In the genomic region with DNA sequence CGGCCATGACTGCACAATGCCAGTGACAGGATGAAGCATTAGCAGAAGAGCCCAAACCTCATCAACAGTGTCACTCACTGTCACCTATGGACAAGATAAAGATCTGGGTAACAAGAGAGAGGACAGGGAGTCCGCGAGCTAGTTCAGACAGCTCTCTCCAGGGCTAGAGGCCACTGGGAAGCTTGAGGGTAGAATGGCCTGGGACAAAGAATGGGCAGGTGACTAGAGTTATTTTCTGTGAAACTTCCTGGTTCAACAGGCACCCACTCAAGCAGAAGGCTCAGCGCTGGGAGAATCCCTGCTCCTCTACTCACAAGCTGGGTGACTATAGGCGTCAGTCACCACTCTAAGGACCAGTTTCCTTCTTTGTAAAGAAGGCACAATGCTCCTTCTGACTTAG, we compare ENCODE assay signal across 24 mouse cellular contexts. TPM values are rescaled to one million over a fixed set of nuclear protein-coding genes. Genes with fewer than 3 reads are reported as not detected.
A peak's percentile ranks its signal among the peaks of the same experiment; 100 is the strongest.
DNase-seq lines count a peak whose midpoint lies in the region; ATAC-seq and TF ChIP-seq lines count a peak whose summit lies in the region.
"Had no signal": no experiment of that assay in that cellular context is flagged by ENCODE, and none has a peak within 500 bp of the region (broad histone marks: within the 10 kb centered on the region; RNA-seq: fewer than 3 reads in every experiment).

No protein-coding gene starts in this region.

- H3K27ac ChIP-seq in embryonic facial prominence, embryonic 14.5 days (replicated peaks; ENCODE audit: low read depth, low read length) = 0 out of 2 replicates have a peak overlapping the region, but pooled peaks have one; percentile 8
- no peak overlapping the region for H3K27ac ChIP-seq in embryonic facial prominence, embryonic 10.5 days (replicated peaks)
- H3K27ac ChIP-seq in left cerebral cortex, adult 2 months = peak overlapping the region; percentile 2; the same call in 1 of the 2 replicates
- H3K27ac ChIP-seq in intestine, embryonic 15.5 days = no peak overlapping the region
- H3K27ac ChIP-seq: forebrain, embryonic 12.5 days; gastrocnemius, adult 2 months; hindbrain, embryonic 10.5 days; hindbrain, embryonic 15.5 days had no signal

- no peak for DNase-seq in embryonic facial prominence, embryonic 14.5 days (ENCODE audit: low spot score)
- DNase-seq in embryonic facial prominence, embryonic 10.5 days (ENCODE audit: low spot score) = no peak
- no peak for DNase-seq in left cerebral cortex, adult 2 months (ENCODE audit: extremely low spot score in 1 of 2, low spot score in 2 of 2)
- no peak for DNase-seq in left cerebral cortex, postnatal 14 days (ENCODE audit: low spot score in 2 of 2)
- DNase-seq in layer of hippocampus, adult 9-10 months (ENCODE audit: low spot score) = no peak
- no peak for DNase-seq in MN1 (ENCODE audit: low spot score)
- DNase-seq: adrenal gland, postnatal 25 days; B cell, adult 2 months; cerebellum, adult 18-20 months; cerebellum, adult 9-11 months; cerebellum, postnatal 36 days; forebrain, postnatal 0 days; gastrocnemius, adult 2 months; gastrocnemius, postnatal 25 days had no signal

- intact Hi-C loops in left cerebral cortex, adult 2 months (cut with DNase I) = no loop called here
- intact Hi-C loops in left cerebral cortex, postnatal 14 days (cut with DNase I) = no loop called here

- H3K4me1 ChIP-seq in embryonic facial prominence, embryonic 14.5 days (ENCODE audit: control insufficient read depth, insufficient read depth, low read length) = peaks cover 13% of the 10 kb centered on the region
- peaks cover 39% of the 10 kb centered on the region for H3K4me1 ChIP-seq in embryonic facial prominence, embryonic 10.5 days
- no peaks in the 10 kb centered on the region for H3K4me1 ChIP-seq in intestine, embryonic 15.5 days (replicated peaks)
- H3K4me1 ChIP-seq: hindbrain, embryonic 15.5 days had no signal

- H3K4me2 ChIP-seq in embryonic facial prominence, embryonic 14.5 days (ENCODE audit: low read depth, low read length) = no peak overlapping the region
- H3K4me2 ChIP-seq in intestine, embryonic 15.5 days (replicated peaks) = no peak overlapping the region
- H3K4me2 ChIP-seq: forebrain, embryonic 12.5 days; heart, embryonic 12.5 days; hindbrain, embryonic 15.5 days had no signal

- ATAC-seq in embryonic facial prominence, embryonic 14.5 days (ENCODE audit: low read depth) = no peak
- peak; percentile 51 for ATAC-seq in intestine, embryonic 15.5 days
- ATAC-seq: activated CD4-positive, CD25-positive, alpha-beta regulatory T cell, adult 4 months; CD4-positive, CD25-positive, alpha-beta regulatory T cell, adult 4 months; forebrain, postnatal 0 days; Patski had no signal

- no peak overlapping the region for H3K4me3 ChIP-seq in embryonic facial prominence, embryonic 14.5 days (ENCODE audit: low read depth, low read length)
- no peak overlapping the region for H3K4me3 ChIP-seq in embryonic facial prominence, embryonic 10.5 days
- H3K4me3 ChIP-seq in left cerebral cortex, adult 2 months = no peak overlapping the region
- H3K4me3 ChIP-seq in intestine, embryonic 15.5 days (replicated peaks) = no peak overlapping the region
- H3K4me3 ChIP-seq: forebrain, embryonic 12.5 days; gastrocnemius, adult 2 months; heart, embryonic 12.5 days; hindbrain, embryonic 10.5 days; hindbrain, embryonic 15.5 days had no signal

- no peak overlapping the region for H3K9ac ChIP-seq in embryonic facial prominence, embryonic 14.5 days (ENCODE audit: low read depth, low read length)
- H3K9ac ChIP-seq in intestine, embryonic 15.5 days = no peak overlapping the region
- H3K9ac ChIP-seq: forebrain, embryonic 12.5 days; forebrain, postnatal 0 days; heart, embryonic 12.5 days; hindbrain, embryonic 15.5 days had no signal

- WGBS in embryonic facial prominence, embryonic 14.5 days = 81% methylated on average over 5 of the region's 5 CpGs
- whole genome bisulfite sequencing in embryonic facial prominence, embryonic 10.5 days = 81% methylated on average over 5 of the region's 5 CpGs
- 88% methylated on average over 5 of the region's 5 CpGs for WGBS in intestine, embryonic 15.5 days

- no peak for TF ChIP-seq CTCF in left cerebral cortex, adult 2 months (IDR thresholded peaks at IDR 0.05)

- H3K27me3 ChIP-seq in embryonic facial prominence, embryonic 14.5 days (replicated peaks; ENCODE audit: control insufficient read depth, insufficient read depth, low read length) = no peaks in the 10 kb centered on the region
- H3K27me3 ChIP-seq in embryonic facial prominence, embryonic 10.5 days (replicated peaks; ENCODE audit: low read depth, poor library complexity, severe bottlenecking) = peaks cover 14% of the 10 kb centered on the region
- no peaks in the 10 kb centered on the region for H3K27me3 ChIP-seq in intestine, embryonic 15.5 days (replicated peaks)
- H3K27me3 ChIP-seq: heart, embryonic 12.5 days; hindbrain, embryonic 15.5 days had no signal

- H3K9me3 ChIP-seq in embryonic facial prominence, embryonic 14.5 days (ENCODE audit: control insufficient read depth, low read length) = no peaks in the 10 kb centered on the region
- H3K9me3 ChIP-seq in embryonic facial prominence, embryonic 10.5 days = no peaks in the 10 kb centered on the region
- no peaks in the 10 kb centered on the region for H3K9me3 ChIP-seq in intestine, embryonic 15.5 days
- H3K9me3 ChIP-seq: forebrain, embryonic 12.5 days; heart, embryonic 12.5 days; hindbrain, embryonic 10.5 days; hindbrain, embryonic 15.5 days had no signal

- H3K36me3 ChIP-seq in embryonic facial prominence, embryonic 14.5 days (ENCODE audit: control insufficient read depth, insufficient read depth, low read length) = 0 out of 2 replicates have a peak, but pooled peaks cover 5% of the 10 kb centered on the region
- peaks cover 6% of the 10 kb centered on the region for H3K36me3 ChIP-seq in embryonic facial prominence, embryonic 10.5 days (replicated peaks)
- no peaks in the 10 kb centered on the region for H3K36me3 ChIP-seq in intestine, embryonic 15.5 days
- H3K36me3 ChIP-seq: hindbrain, embryonic 15.5 days had no signal

RNA-seq across cellular contexts. Expression of a gene that starts 46.2 kb away (rescaled TPM):
- 94.1 and 99.9 TPM in 2 replicates for polyA plus RNA-seq in embryonic facial prominence, embryonic 14.5 days (2014; fragmentation: Nextera tagmentation; extraction: Ambion mirVana)
- 37.2 and 41.4 TPM in 2 replicates for polyA plus RNA-seq in embryonic facial prominence, embryonic 10.5 days (2016; fragmentation: Nextera tagmentation; extraction: Ambion mirVana)
- total RNA-seq in left cerebral cortex, adult 2 months (2021) = 10 to 100 TPM; 49.5 to 51.9 TPM
- total RNA-seq in left cerebral cortex, postnatal 14 days (2021) = 10 to 100 TPM; 80.7 to 82.4 TPM
- polyA plus RNA-seq in intestine, embryonic 15.5 days (2015; fragmentation: Nextera tagmentation; extraction: Ambion mirVana) = 14.1 and 15.1 TPM in 2 replicates
- total RNA-seq: granulocyte monocyte progenitor cell, adult 5-6 weeks; MEL had no signal
- polyA plus RNA-seq: activated CD4-positive, CD25-positive, alpha-beta regulatory T cell, adult 4 months; CD4-positive, CD25-positive, alpha-beta regulatory T cell, adult 4 months had no signal

Comparison
In these comparisons a context has a peak if more than half of its experiments do, and no peak if none do; other contexts are left out.
1. H3K27ac ChIP-seq: peak in embryonic facial prominence, embryonic 14.5 days (single experiment) and left cerebral cortex, adult 2 months (single experiment); none in embryonic facial prominence, embryonic 10.5 days (single experiment) and intestine, embryonic 15.5 days (single experiment).